Mouse (Mus musculus) cerebellum, adult 2 months (tissue): Measurements from ENCODE around the gene Atp6v1f.

ENCODE experiments used
- CTCF ChIP-seq: fragments of 200-500 bp; IDR thresholded peaks from 2 replicates; pipeline ENCODE4 v1.5.1; 2011; ENCODE audit warnings: low read depth, mild to moderate bottlenecking, control low read depth, low read length, moderate library complexity, borderline replicate concordance; ENCODE audit not compliant: insufficient read depth
- POLR2A ChIP-seq: fragments of 200-500 bp; IDR thresholded peaks from 2 replicates; pipeline ENCODE4 v1.6.1; 2011; ENCODE audit warnings: low read length, control low read depth, borderline replicate concordance; ENCODE audit not compliant: insufficient read depth

DNA sequence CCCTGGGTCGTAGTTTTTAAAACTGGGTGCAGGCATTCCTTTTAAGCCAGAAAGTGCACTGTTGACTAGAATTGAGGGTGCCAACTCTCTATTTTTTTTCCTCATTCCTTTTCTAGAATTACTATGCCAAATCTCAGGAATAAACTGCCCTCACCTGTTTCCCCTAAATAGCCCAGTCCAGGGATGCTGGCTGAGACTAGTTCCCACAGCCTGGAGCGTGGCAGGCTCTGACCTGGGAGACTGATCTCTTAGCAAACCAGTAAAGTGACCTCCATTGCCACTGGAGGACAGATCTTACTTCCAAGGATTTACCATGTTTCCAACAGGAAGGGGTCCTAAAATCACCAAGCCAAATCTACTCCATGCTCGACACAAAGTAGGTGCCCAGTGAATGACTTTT is 1.3 kb downstream of the Atp6v1f start:
- TF ChIP-seq POLR2A = no peak
- no peak for TF ChIP-seq CTCF
